Mouse (Mus musculus): ENCODE data around the gene Myh2.

Myh2 gene

GRCm38 (mm10) chr11:67170727-67171126 lies at the start of gene Myh2:
Gene Myh2 (plus strand): TSS chr11:67171027.
- DNase-seq: no peak

GRCm38 (mm10) chr11:67124943-67125342 lies 45.9 kb upstream of the Myh2 start:
- no peak for DNase-seq

- DNase-seq: no peak
These were observed 45.5 kb upstream of the Myh2 start for GRCm38 (mm10) chr11:67125361-67125760.

- no peak for DNase-seq
These were observed 37.3 kb upstream of the Myh2 start for GRCm38 (mm10) chr11:67133526-67133925.

GRCm38 (mm10) chr11:67134654-67135053 lies 36.2 kb upstream of the Myh2 start:
- DNase-seq: no peak

GRCm38 (mm10) chr11:67135532-67135931 lies 35.3 kb upstream of the Myh2 start:
- no peak for DNase-seq

- DNase-seq: no peak
These were observed 31.3 kb upstream of the Myh2 start for GRCm38 (mm10) chr11:67139556-67139955.

GRCm38 (mm10) chr11:67140175-67140574 lies 30.7 kb upstream of the Myh2 start:
- DNase-seq: no peak

GRCm38 (mm10) chr11:67141031-67141430 lies 29.8 kb upstream of the Myh2 start:
- no peak for DNase-seq

GRCm38 (mm10) chr11:67142047-67142446 lies 28.8 kb upstream of the Myh2 start:
- DNase-seq: no peak

GRCm38 (mm10) chr11:67143065-67143464 lies 27.8 kb upstream of the Myh2 start:
- no peak for DNase-seq

- no peak for DNase-seq
These were observed 26.8 kb upstream of the Myh2 start for GRCm38 (mm10) chr11:67143863-67144498.

GRCm38 (mm10) chr11:67144559-67145265 lies 26.1 kb upstream of the Myh2 start:
- DNase-seq: no peak

GRCm38 (mm10) chr11:67145482-67146408 lies 25.1 kb upstream of the Myh2 start:
- no peak for DNase-seq

- DNase-seq: no peak
These were observed 24.2 kb upstream of the Myh2 start for GRCm38 (mm10) chr11:67146409-67147282.

- DNase-seq: no peak
These were observed 23.4 kb upstream of the Myh2 start for GRCm38 (mm10) chr11:67147283-67147921.

GRCm38 (mm10) chr11:67148286-67149012 lies 22.4 kb upstream of the Myh2 start:
- no peak for DNase-seq

- DNase-seq: no peak
These were observed 20.6 kb upstream of the Myh2 start for GRCm38 (mm10) chr11:67150237-67150636.

- DNase-seq: no peak
These were observed 19.7 kb upstream of the Myh2 start for GRCm38 (mm10) chr11:67151159-67151558.

GRCm38 (mm10) chr11:67151651-67152630 lies 18.9 kb upstream of the Myh2 start:
- no peak for DNase-seq

Measured in thymus, adult 18-20 months (tissue).